Mouse (Mus musculus): Measurements from ENCODE around the gene Tmem191c.

Tmem191c gene

GRCm38 (mm10) chr16:17331855-17332254 is 56.0 kb downstream of the Tmem191c start:
- DNase-seq = no peak

Data from right cerebral cortex, postnatal 14 days (tissue).